Mouse (Mus musculus): ENCODE data around the gene Gaa.
A peak's percentile ranks its signal among the peaks of the same experiment; 100 is the strongest.
"Not testable (repeated sequence)": the region's sequence is repeated elsewhere in the genome, so short reads cannot be mapped to it uniquely, and the experiment has no call there.

Gaa gene

GRCm38 (mm10) chr11:119267768-119268556 lies at the start of gene Gaa:
Gene Gaa, plus strand, starts transcription at chr11:119267887.
- peak; percentile 94 to 96 for DNase-seq (ENCODE audit: low spot score in 2 of 2)

- no peak for DNase-seq (ENCODE audit: low spot score in 2 of 2)
Measured at GRCm38 (mm10) chr11:119219816-119220465, 47.7 kb upstream of the Gaa start.

- DNase-seq (ENCODE audit: low spot score in 2 of 2), result no peak
Measured at GRCm38 (mm10) chr11:119221812-119222510, 45.7 kb upstream of the Gaa start.

GRCm38 (mm10) chr11:119223124-119223890 lies 44.4 kb upstream of the Gaa start:
- DNase-seq (ENCODE audit: low spot score in 2 of 2), result no peak

GRCm38 (mm10) chr11:119224926-119225325 lies 42.8 kb upstream of the Gaa start:
- no peak for DNase-seq (ENCODE audit: low spot score in 2 of 2)

- no peak for DNase-seq (ENCODE audit: low spot score in 2 of 2)
Measured at GRCm38 (mm10) chr11:119225634-119226033, 42.1 kb upstream of the Gaa start.

- DNase-seq (ENCODE audit: low spot score in 2 of 2), result no peak
Measured at GRCm38 (mm10) chr11:119227591-119227990, 40.1 kb upstream of the Gaa start.

GRCm38 (mm10) chr11:119228091-119228781 lies 39.5 kb upstream of the Gaa start, which contains the start of the genes Tbc1d16 and Ccdc40:
Gene Tbc1d16, minus strand, starts transcription at chr11:119228499.
Gene Ccdc40, plus strand, starts transcription at chr11:119228572.
- DNase-seq (ENCODE audit: low spot score in 2 of 2), result peak; percentile 26 to 41

GRCm38 (mm10) chr11:119228846-119229626 lies 38.7 kb upstream of the Gaa start:
- DNase-seq (ENCODE audit: low spot score in 2 of 2), result peak; percentile 82 to 84

GRCm38 (mm10) chr11:119234770-119235169 lies 32.9 kb upstream of the Gaa start:
- no peak for DNase-seq (ENCODE audit: low spot score in 2 of 2)

- DNase-seq (ENCODE audit: low spot score in 2 of 2), result peak; percentile 66 to 78
Measured at GRCm38 (mm10) chr11:119235596-119235995, 32.1 kb upstream of the Gaa start.

- no peak for DNase-seq (ENCODE audit: low spot score in 2 of 2)
Measured at GRCm38 (mm10) chr11:119236354-119236753, 31.3 kb upstream of the Gaa start.

- DNase-seq (ENCODE audit: low spot score in 2 of 2), result no peak
Measured at GRCm38 (mm10) chr11:119237007-119237406, 30.7 kb upstream of the Gaa start.

GRCm38 (mm10) chr11:119237568-119238304 lies 30.0 kb upstream of the Gaa start:
- DNase-seq (ENCODE audit: low spot score in 2 of 2), result peak; percentile 43 to 47

- DNase-seq (ENCODE audit: low spot score in 2 of 2), result peak; percentile 71 to 73
Measured at GRCm38 (mm10) chr11:119238305-119238721, 29.4 kb upstream of the Gaa start.

- no peak for DNase-seq (ENCODE audit: low spot score in 2 of 2)
Measured at GRCm38 (mm10) chr11:119239480-119239879, 28.2 kb upstream of the Gaa start.

- not testable (repeated sequence) for DNase-seq (ENCODE audit: low spot score in 2 of 2)
Measured at GRCm38 (mm10) chr11:119245543-119245942, 22.1 kb upstream of the Gaa start.

- peak; percentile 57 to 68 for DNase-seq (ENCODE audit: low spot score in 2 of 2)
Measured at GRCm38 (mm10) chr11:119249011-119249410, 18.7 kb upstream of the Gaa start.

GRCm38 (mm10) chr11:119250998-119251397 lies 16.7 kb upstream of the Gaa start:
- DNase-seq (ENCODE audit: low spot score in 2 of 2), result no peak

Data from natural killer cell, adult 2 months (primary cell).